Mouse (Mus musculus): ENCODE results near the gene Plac8.

DNA sequence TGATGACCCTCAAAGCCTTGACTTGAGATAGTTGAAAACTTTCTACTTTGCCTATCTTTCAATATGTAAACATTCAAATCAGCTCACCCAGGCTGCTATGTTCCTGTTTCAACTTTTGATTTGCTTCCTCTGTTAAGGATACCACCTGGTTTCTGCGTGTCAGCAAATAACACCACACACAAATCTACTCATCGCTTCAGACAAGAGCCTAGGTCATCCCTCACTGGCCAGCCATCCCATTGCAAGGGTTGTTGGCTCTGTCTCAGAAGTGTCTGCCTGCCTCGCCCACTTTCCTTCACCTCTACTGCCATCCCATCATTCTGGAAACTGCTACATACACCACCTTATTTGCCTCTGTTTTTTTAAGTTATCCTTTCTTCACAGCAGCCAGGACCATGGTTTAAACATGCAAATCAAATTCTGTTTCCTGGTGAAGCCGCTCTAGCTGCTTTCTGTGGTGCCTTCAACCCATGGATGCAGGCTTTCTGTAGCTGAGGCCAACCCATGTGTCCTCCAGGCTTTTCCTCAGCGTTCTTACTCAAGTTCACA lies 6.9 kb upstream of the Plac8 start:
- no peak for TF ChIP-seq FOSL1 (IDR thresholded peaks at IDR 0.05; ENCODE audit: insufficient read depth, low read length, poor library complexity, severe bottlenecking)
- TF ChIP-seq CTCF (IDR thresholded peaks at IDR 0.05; ENCODE audit: control insufficient read depth, insufficient read depth, insufficient read length): no peak
- TF ChIP-seq MAX (IDR thresholded peaks at IDR 0.05): no peak
- no peak for TF ChIP-seq USF1 (IDR thresholded peaks at IDR 0.05; ENCODE audit: low read depth)
